Mouse (Mus musculus) neural tube, embryonic 14.5 days (tissue): Measurements from ENCODE around the gene Rsf1. TPM values are rescaled to one million over a fixed set of nuclear protein-coding genes. Genes with fewer than 3 reads are reported as not detected.

ENCODE experiments used
- ATAC-seq: fragments of 200-750 bp; cut with Nextera tagmentation; 2 replicates; pipeline ENCODE4 v1.8.0; 2017; ENCODE audit warnings: low read depth, mild to moderate bottlenecking, moderate TSS enrichment, moderate library complexity
- H3K27ac ChIP-seq: fragments of 300-500 bp; sonication (generic); 2 replicates; pipeline ENCODE4 v1.5.1; 2014; ENCODE audit warnings: low read depth, mild to moderate bottlenecking, control low read depth, low read length, moderate library complexity, mixed read lengths
- H3K27me3 ChIP-seq: fragments of 300-500 bp; sonication (generic); 2 replicates; pipeline ENCODE4 v1.6.1; 2014; ENCODE audit warnings: low read length; ENCODE audit not compliant: control insufficient read depth, insufficient read depth
- H3K36me3 ChIP-seq: fragments of 300-500 bp; sonication (generic); 2 replicates; pipeline ENCODE4 v1.6.1; 2014; ENCODE audit warnings: low read length, mixed read lengths; ENCODE audit not compliant: control insufficient read depth, insufficient read depth
- H3K4me1 ChIP-seq: fragments of 300-500 bp; sonication (generic); 2 replicates; pipeline ENCODE4 v1.6.1; 2014; ENCODE audit warnings: low read length; ENCODE audit not compliant: control insufficient read depth, insufficient read depth
- H3K4me2 ChIP-seq: fragments of 300-500 bp; sonication (generic); 2 replicates; pipeline ENCODE4 v1.6.1; 2014; ENCODE audit warnings: mild to moderate bottlenecking, low read depth, low read length, control low read depth
- H3K4me3 ChIP-seq: fragments of 300-500 bp; sonication (generic); 2 replicates; pipeline ENCODE4 v1.5.1; 2014; ENCODE audit warnings: low read depth, low read length, control low read depth, mixed read lengths
- H3K9ac ChIP-seq: fragments of 300-500 bp; sonication (generic); replicated peaks from 2 replicates; pipeline ENCODE4 v1.6.1; 2014; ENCODE audit warnings: low read depth, mild to moderate bottlenecking, control low read depth, low read length, mixed read lengths
- H3K9me3 ChIP-seq: fragments of 300-500 bp; sonication (generic); 2 replicates; pipeline ENCODE4 v1.6.1; 2016; ENCODE audit warnings: low read length; ENCODE audit not compliant: control insufficient read depth
- WGBS: fragments of 180-500 bp; shearing (Covaris S2); extraction: QIAGEN DNeasy Blood & Tissue Kit; methylation state at CpG from one replicate; pipeline ENCODE4 v1.1.7; 2014; 5-methylcytosine and 5-hydroxymethylcytosine counted together
- polyA plus RNA-seq: library from polyadenylated mRNA; unstranded; fragments of >200 nt; fragmentation: Nextera tagmentation; extraction: Ambion mirVana; gene quantifications from 2 replicates; pipeline ENCODE4 v1.2.1, GENCODE M21; 2014

The Rsf1 gene
- polyA plus RNA-seq, 1 experiment from 2014 or later, result 29.3 TPM

- no peak for ATAC-seq
- Histone ChIP-seq H3K4me1 (no peaks in the 10 kb centered on the region), H3K4me3 (no peak overlapping the region), H3K27ac (no peak overlapping the region), H3K4me2 (no peak overlapping the region), H3K9me3 (no peaks in the 10 kb centered on the region), H3K9ac (no peak overlapping the region), H3K36me3 (no peaks in the 10 kb centered on the region), H3K27me3 (no peaks in the 10 kb centered on the region)
- WGBS, result 95% methylated on average over 5 of the region's 5 CpGs
These were observed 41.7 kb downstream of the Rsf1 start for GRCm38 (mm10) chr7:97621346-97621745.

DNA sequence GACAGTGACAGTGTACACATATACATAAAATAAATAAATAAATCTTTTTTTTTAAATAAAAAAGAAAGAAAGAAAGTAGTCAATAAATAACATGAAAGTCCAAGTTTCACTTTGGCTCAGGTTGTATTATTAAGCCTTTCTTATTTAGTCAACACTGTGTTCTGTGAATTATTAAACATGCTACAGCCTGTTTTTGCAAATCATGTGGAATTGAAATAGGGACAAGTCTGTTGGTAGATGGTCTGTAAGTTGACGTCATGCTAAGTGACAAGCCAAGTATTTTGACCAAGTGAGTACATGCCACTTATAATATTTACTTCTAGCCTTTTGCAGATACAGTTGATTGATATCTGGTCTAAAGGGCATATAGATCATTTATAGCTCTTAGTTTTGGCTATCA, 43.0 kb downstream of the Rsf1 start:
- no peaks in the 10 kb centered on the region for H3K4me1 ChIP-seq
- no peak overlapping the region for H3K4me3 ChIP-seq
- 97% methylated on average over 1 of the region's 1 CpGs for WGBS
- H3K9ac ChIP-seq, result no peak overlapping the region
- no peak overlapping the region for H3K4me2 ChIP-seq
- H3K27ac ChIP-seq, result no peak overlapping the region
- no peak for ATAC-seq
- H3K36me3 ChIP-seq, result no peaks in the 10 kb centered on the region
- no peaks in the 10 kb centered on the region for H3K27me3 ChIP-seq
- H3K9me3 ChIP-seq, result no peaks in the 10 kb centered on the region

DNA sequence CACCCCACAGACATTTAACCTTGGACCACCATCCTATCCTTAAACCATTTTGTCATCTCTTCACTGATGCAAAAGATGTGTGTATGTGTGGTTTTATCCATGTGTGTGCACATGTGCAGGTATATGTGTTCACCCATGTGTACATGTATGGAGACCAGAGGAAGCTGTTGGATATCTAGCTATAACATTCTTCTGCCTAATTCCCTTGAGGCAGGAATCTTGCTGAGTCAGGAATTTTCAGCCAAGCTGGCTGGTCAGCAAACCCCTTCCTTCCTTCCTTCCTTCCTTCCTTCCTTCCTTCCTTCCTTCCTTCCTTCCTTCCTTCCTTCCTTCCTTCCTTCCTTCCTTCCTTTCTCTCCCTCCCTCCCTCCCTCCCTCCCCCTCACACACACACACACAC, 43.7 kb downstream of the Rsf1 start:
- Histone ChIP-seq H3K27me3 (no peaks in the 10 kb centered on the region), H3K4me1 (no peaks in the 10 kb centered on the region), H3K4me2 (no peak overlapping the region), H3K9ac (no peak overlapping the region), H3K9me3 (no peaks in the 10 kb centered on the region), H3K4me3 (no peak overlapping the region), H3K36me3 (no peaks in the 10 kb centered on the region), H3K27ac (no peak overlapping the region)
- ATAC-seq, result no peak

DNA sequence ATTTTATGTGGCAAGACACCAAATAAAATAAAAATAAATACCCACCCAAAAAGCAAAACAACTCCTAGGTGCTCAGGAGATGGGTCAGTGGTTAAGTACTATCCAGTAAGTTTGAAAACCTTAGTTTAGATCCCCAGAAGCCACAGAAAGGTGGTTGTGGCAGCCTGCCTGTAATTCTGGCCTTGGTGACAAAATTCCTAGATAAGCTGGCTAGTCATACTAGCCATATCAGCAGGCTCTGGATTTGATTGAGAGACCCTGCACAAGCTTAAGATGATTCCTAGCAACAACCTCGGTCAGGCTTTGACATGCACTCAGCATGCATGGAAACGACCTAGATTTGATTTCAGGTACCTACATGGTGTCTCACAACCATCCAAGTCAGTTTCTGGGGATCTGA, 49.7 kb downstream of the Rsf1 start:
- ATAC-seq, result no peak
- no peak overlapping the region for H3K4me2 ChIP-seq
- H3K4me3 ChIP-seq, result no peak overlapping the region
- no peaks in the 10 kb centered on the region for H3K27me3 ChIP-seq
- WGBS, result 79% methylated on average over 2 of the region's 2 CpGs
- H3K9me3 ChIP-seq, result no peaks in the 10 kb centered on the region
- H3K27ac ChIP-seq, result no peak overlapping the region
- no peak overlapping the region for H3K9ac ChIP-seq
- H3K36me3 ChIP-seq, result no peaks in the 10 kb centered on the region
- H3K4me1 ChIP-seq, result no peaks in the 10 kb centered on the region

DNA sequence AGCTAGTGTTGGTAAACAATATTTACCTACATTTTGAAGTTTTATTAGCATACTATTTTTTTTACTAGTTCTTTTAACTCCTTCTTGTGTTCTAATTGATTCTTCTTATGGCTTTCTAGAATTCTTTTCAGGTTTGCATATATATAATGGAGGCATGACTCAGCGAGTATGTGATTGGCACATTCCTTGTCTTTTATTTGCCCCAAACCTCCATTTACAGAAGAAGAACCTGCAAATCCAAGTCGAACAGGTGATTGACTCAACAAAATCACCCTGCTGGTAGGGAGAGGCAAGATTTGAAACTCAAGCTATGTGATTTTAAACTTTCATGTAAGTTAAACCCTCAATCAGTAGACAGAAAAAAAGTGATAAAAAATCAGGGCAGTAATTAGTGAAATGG, 51.6 kb downstream of the Rsf1 start:
- no peak overlapping the region for H3K4me3 ChIP-seq
- no peaks in the 10 kb centered on the region for H3K4me1 ChIP-seq
- no peaks in the 10 kb centered on the region for H3K9me3 ChIP-seq
- no peak overlapping the region for H3K4me2 ChIP-seq
- H3K36me3 ChIP-seq, result no peaks in the 10 kb centered on the region
- no peak for ATAC-seq
- WGBS, result 91% methylated on average over 2 of the region's 2 CpGs
- H3K27me3 ChIP-seq, result no peaks in the 10 kb centered on the region
- no peak overlapping the region for H3K27ac ChIP-seq
- no peak overlapping the region for H3K9ac ChIP-seq

DNA sequence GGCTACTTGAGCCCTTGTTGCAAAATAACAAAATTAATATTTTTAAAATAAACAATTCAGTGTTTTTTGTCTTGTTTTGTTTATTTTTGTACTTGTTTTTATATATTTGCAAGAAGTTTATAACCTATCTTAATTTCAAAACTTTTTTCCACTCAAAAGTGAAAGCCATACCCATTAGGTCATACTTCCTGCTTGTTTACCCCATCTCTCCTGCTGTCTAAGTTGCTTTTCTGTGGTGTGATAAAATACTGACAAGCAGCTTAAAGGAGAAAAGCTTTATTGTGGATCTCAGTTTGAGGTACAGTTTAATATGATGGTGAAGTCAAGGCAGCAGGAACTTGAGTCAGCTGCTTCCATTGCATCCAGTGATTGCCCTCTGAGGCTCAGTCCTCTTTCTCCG, 53.2 kb downstream of the Rsf1 start:
- Histone ChIP-seq H3K36me3 (no peaks in the 10 kb centered on the region), H3K27me3 (no peaks in the 10 kb centered on the region), H3K4me2 (no peak overlapping the region), H3K27ac (no peak overlapping the region), H3K4me1 (no peaks in the 10 kb centered on the region), H3K9me3 (no peaks in the 10 kb centered on the region), H3K9ac (no peak overlapping the region), H3K4me3 (no peak overlapping the region)
- 94% methylated on average over 1 of the region's 1 CpGs for WGBS
- no peak for ATAC-seq

DNA sequence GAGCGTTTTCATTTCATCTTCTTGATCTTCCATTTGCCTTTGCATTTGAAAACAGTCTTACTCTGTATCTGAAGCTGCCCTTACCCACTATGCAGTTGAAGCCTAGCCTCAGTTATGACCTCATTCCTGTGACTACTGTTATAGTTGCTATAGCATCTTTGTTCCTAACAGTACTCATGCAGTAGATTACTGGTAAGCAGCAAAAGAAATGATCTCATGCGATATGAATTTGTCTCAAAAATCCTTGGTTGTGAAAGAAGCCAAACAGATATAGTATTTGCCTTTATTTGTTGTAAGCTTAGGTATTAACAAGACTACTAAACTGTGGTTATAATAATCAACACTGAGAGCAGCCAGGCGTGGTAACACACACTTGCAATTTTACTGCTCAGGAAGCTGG, 65.4 kb downstream of the Rsf1 start:
- Histone ChIP-seq H3K4me2 (no peak overlapping the region), H3K4me3 (no peak overlapping the region), H3K27me3 (no peaks in the 10 kb centered on the region), H3K9ac (no peak overlapping the region), H3K36me3 (no peaks in the 10 kb centered on the region), H3K9me3 (no peaks in the 10 kb centered on the region), H3K4me1 (no peaks in the 10 kb centered on the region), H3K27ac (no peak overlapping the region)
- 91% methylated on average over 3 of the region's 3 CpGs for WGBS
- ATAC-seq, result no peak

DNA sequence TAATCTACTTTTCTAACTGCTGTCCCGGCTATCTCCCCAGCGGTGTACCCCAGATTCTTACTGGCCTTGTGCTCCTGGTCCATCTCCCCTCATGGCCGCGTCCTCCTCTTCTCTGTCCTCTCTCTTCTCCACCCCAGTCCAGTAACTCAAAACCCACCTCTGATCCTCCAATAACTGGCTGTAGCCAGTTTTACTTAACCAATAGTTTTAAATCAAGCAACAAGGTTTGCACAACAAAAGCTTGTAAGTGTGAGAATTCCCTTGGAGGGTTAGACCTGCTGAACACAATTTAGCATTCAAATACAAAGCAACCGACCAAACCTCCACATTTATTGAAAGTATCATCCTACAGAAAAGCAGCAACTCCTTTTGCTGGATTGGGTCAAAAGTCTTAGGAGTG, 68.0 kb downstream of the Rsf1 start:
- Histone ChIP-seq H3K4me1 (no peaks in the 10 kb centered on the region), H3K27ac (no peak overlapping the region), H3K9me3 (no peaks in the 10 kb centered on the region), H3K4me2 (no peak overlapping the region), H3K9ac (no peak overlapping the region), H3K27me3 (no peaks in the 10 kb centered on the region), H3K36me3 (no peaks in the 10 kb centered on the region; the same call in 1 of the 2 replicates), H3K4me3 (no peak overlapping the region)
- WGBS, result 90% methylated on average over 5 of the region's 5 CpGs
- no peak for ATAC-seq

GRCm38 (mm10) chr7:97650729-97651128, 71.0 kb downstream of the Rsf1 start:
- no peak for ATAC-seq
- no peaks in the 10 kb centered on the region for H3K27me3 ChIP-seq
- no peak overlapping the region for H3K27ac ChIP-seq
- 94% methylated on average over 4 of the region's 4 CpGs for WGBS
- no peaks in the 10 kb centered on the region for H3K4me1 ChIP-seq
- H3K9me3 ChIP-seq, result no peaks in the 10 kb centered on the region
- H3K4me2 ChIP-seq, result no peak overlapping the region
- no peak overlapping the region for H3K9ac ChIP-seq
- peaks cover 8% of the 10 kb centered on the region for H3K36me3 ChIP-seq
- H3K4me3 ChIP-seq, result no peak overlapping the region

DNA sequence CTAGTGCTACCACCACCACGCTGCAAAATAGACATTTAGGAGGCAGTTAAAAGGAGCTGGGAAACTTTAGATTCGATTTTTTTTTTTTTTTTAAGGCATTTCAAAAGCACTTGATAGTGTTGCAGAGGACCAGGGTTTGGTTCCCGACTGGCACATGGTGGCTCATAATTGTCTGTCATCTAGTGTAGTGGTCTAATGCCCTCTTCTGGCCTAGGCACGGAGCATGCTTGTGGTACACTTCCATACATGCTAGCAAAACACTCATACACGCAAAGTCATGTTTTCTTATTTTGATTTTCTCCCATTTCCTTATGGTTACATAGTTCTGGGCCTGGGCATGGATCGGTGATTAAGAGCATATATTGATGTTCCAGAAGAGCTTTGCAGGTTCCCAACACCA, 76.5 kb downstream of the Rsf1 start:
- no peak overlapping the region for H3K4me3 ChIP-seq
- no peak for ATAC-seq
- no peak overlapping the region for H3K27ac ChIP-seq
- H3K9ac ChIP-seq, result no peak overlapping the region
- H3K4me1 ChIP-seq, result no peaks in the 10 kb centered on the region
- peaks cover 13% of the 10 kb centered on the region for H3K36me3 ChIP-seq
- no peak overlapping the region for H3K4me2 ChIP-seq
- H3K9me3 ChIP-seq, result no peaks in the 10 kb centered on the region
- no peaks in the 10 kb centered on the region for H3K27me3 ChIP-seq
- WGBS, result 91% methylated on average over 6 of the region's 6 CpGs
